Mouse (Mus musculus) retina, postnatal 7 days (tissue): ENCODE measurements around the gene Gpr137.
A peak's percentile ranks its signal among the peaks of the same experiment; 100 is the strongest.
"Not testable (repeated sequence)": the region's sequence is repeated elsewhere in the genome, so short reads cannot be mapped to it uniquely, and the experiment has no call there.

ENCODE experiments used
- DNase-seq: peaks from one replicate; pipeline ENCODE4 v3.0.0-alpha.2; 2012; ENCODE audit warnings: low read depth, low spot score

Gpr137 gene

GRCm38 (mm10) chr19:6942249-6942691 lies at the start of gene Gpr137:
Gene Gpr137, minus strand, starts transcription at chr19:6942480.
- peak; percentile 76 for DNase-seq

GRCm38 (mm10) chr19:6991166-6991565 lies 48.9 kb upstream of the Gpr137 start:
- not testable (repeated sequence) for DNase-seq

GRCm38 (mm10) chr19:6990712-6991111 lies 48.4 kb upstream of the Gpr137 start:
- no peak for DNase-seq

- DNase-seq = no peak
Measured at GRCm38 (mm10) chr19:6989251-6989650, 47.0 kb upstream of the Gpr137 start.

GRCm38 (mm10) chr19:6987904-6988285 lies 45.6 kb upstream of the Gpr137 start:
- no peak for DNase-seq

- no peak for DNase-seq
Measured at GRCm38 (mm10) chr19:6987061-6987903, 45.0 kb upstream of the Gpr137 start, which contains the start of gene Vegfb. Gene Vegfb, minus strand, starts transcription at chr19:6987651.

GRCm38 (mm10) chr19:6985951-6986708 lies 43.9 kb upstream of the Gpr137 start:
- DNase-seq = no peak

GRCm38 (mm10) chr19:6985300-6985699 lies 43.0 kb upstream of the Gpr137 start:
- DNase-seq = no peak

GRCm38 (mm10) chr19:6983621-6984020 lies 41.3 kb upstream of the Gpr137 start:
- DNase-seq = no peak

GRCm38 (mm10) chr19:6981465-6981864 lies 39.2 kb upstream of the Gpr137 start:
- DNase-seq = no peak

- DNase-seq = peak; percentile 99
Measured at GRCm38 (mm10) chr19:6980381-6981093, 38.3 kb upstream of the Gpr137 start, which contains the start of gene Fkbp2. Gene Fkbp2, minus strand, starts transcription at chr19:6980501.

GRCm38 (mm10) chr19:6979486-6980380 lies 37.5 kb upstream of the Gpr137 start:
- peak; percentile 99 for DNase-seq

GRCm38 (mm10) chr19:6979001-6979479 lies 36.8 kb upstream of the Gpr137 start:
- no peak for DNase-seq

- no peak for DNase-seq
Measured at GRCm38 (mm10) chr19:6978639-6978974, 36.3 kb upstream of the Gpr137 start.

- no peak for DNase-seq
Measured at GRCm38 (mm10) chr19:6977759-6978638, 35.7 kb upstream of the Gpr137 start.

- no peak for DNase-seq
Measured at GRCm38 (mm10) chr19:6975537-6976521, 33.5 kb upstream of the Gpr137 start, which contains the start of gene Plcb3. Gene Plcb3, minus strand, starts transcription at chr19:6976470.

GRCm38 (mm10) chr19:6974211-6975205 lies 32.2 kb upstream of the Gpr137 start, which contains the start of gene Ppp1r14b:
Gene Ppp1r14b, plus strand, starts transcription at chr19:6974968.
- DNase-seq = no peak
